Mouse (Mus musculus): ENCODE measurements at regions not wholly inside any gene's neighbourhood (a gene's known extent, or its start where the extent isn't known, plus 50 kb on each side); places are given as distances from the start of the nearest gene placed in this dataset.

DNA sequence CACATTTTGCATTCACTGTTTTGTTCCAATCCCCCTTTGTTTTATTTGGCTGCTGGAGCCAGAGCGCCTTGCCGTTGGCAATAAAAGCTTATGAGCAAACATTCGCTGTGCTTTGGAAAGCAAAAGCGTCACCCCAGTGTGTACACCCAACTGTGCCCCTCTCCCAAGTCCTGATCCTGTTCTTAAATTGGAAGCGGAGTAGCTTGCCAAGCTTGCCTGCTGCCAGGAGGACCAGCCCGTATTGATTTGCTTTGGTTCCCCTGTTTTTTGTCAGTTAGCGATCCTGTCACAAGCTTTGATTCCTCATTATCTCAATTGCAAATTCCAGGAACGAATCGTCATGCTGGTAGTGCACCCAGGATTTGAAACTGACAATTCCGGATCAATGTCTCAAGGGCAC lies 917.5 kb downstream of the Olfm4 start:
- Histone ChIP-seq H3K4me2 (peak overlapping the region; percentile 32), H3K4me1 (no peaks in the 10 kb centered on the region), H3K27me3 (no peaks in the 10 kb centered on the region), H3K36me3 (no peaks in the 10 kb centered on the region), H3K4me3 (peak overlapping the region; percentile 8; the same call in 1 of the 2 replicates), H3K9me3 (no peaks in the 10 kb centered on the region), H3K27ac (no peak overlapping the region), H3K9ac (no peak overlapping the region)
- no peak for ATAC-seq (ENCODE audit: insufficient number of reproducible peaks, low FRiP score, low TSS enrichment, low read depth)
- 39% methylated on average over 10 of the region's 10 CpGs for WGBS

DNA sequence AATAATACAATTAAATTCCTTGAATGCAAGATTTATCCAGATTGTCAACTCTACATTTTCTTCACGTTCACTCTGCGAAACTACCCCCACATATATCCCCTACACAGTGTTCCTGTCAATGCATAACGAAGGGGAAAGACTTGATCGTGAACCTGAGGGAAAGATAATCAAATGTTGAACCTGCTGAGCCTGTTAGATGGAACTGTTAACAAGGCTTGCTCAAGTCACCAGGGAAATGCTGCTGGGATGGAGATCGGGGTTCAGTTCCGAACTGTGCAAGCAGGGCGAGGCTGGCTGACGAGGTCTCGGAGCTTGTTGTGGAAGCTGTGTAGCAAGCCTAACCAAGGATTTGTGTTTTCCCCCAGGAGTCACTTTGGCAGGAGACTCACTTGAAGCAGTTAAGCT lies 917.9 kb downstream of the Olfm4 start:
- WGBS, result 48% methylated on average over 9 of the region's 9 CpGs
- ATAC-seq (ENCODE audit: insufficient number of reproducible peaks, low FRiP score, low TSS enrichment, low read depth), result no peak
- H3K4me2 ChIP-seq, result peak overlapping the region; percentile 32
- H3K4me3 ChIP-seq, result peak overlapping the region; percentile 8; the same call in 1 of the 2 replicates
- no peak overlapping the region for H3K27ac ChIP-seq
- no peaks in the 10 kb centered on the region for H3K27me3 ChIP-seq
- H3K4me1 ChIP-seq, result no peaks in the 10 kb centered on the region
- H3K9me3 ChIP-seq, result no peaks in the 10 kb centered on the region
- H3K36me3 ChIP-seq, result no peaks in the 10 kb centered on the region
- no peak overlapping the region for H3K9ac ChIP-seq

GRCm38 (mm10) chr14:80916031-80916430 lies 932.1 kb downstream of the Olfm4 start:
- no peaks in the 10 kb centered on the region for H3K27me3 ChIP-seq

GRCm38 (mm10) chr14:80923732-80924131 lies 939.9 kb downstream of the Olfm4 start:
- Histone ChIP-seq H3K4me1 (no peaks in the 10 kb centered on the region), H3K4me2 (no peak overlapping the region), H3K9me3 (no peaks in the 10 kb centered on the region), H3K9ac (no peak overlapping the region), H3K27ac (no peak overlapping the region), H3K36me3 (no peaks in the 10 kb centered on the region), H3K27me3 (no peaks in the 10 kb centered on the region), H3K4me3 (no peak overlapping the region)
- no peak for ATAC-seq (ENCODE audit: insufficient number of reproducible peaks, low FRiP score, low TSS enrichment, low read depth)
- 69% methylated on average over 2 of the region's 2 CpGs for WGBS

More at GRCm38 (mm10) chr14:80916031-80916430, 932.1 kb downstream of the Olfm4 start:
- H3K9ac ChIP-seq, result no peak overlapping the region
- no peak for ATAC-seq (ENCODE audit: insufficient number of reproducible peaks, low FRiP score, low TSS enrichment, low read depth)
- no peak overlapping the region for H3K4me3 ChIP-seq
- no peak overlapping the region for H3K4me2 ChIP-seq
- no peak overlapping the region for H3K27ac ChIP-seq
- no peaks in the 10 kb centered on the region for H3K4me1 ChIP-seq
- no peaks in the 10 kb centered on the region for H3K36me3 ChIP-seq
- 82% methylated on average over 3 of the region's 3 CpGs for WGBS
- H3K9me3 ChIP-seq, result no peaks in the 10 kb centered on the region

- Histone ChIP-seq H3K9ac (no peak overlapping the region), H3K4me1 (no peaks in the 10 kb centered on the region), H3K9me3 (no peaks in the 10 kb centered on the region), H3K36me3 (no peaks in the 10 kb centered on the region), H3K27me3 (no peaks in the 10 kb centered on the region), H3K4me2 (no peak overlapping the region), H3K27ac (no peak overlapping the region), H3K4me3 (no peak overlapping the region)
- WGBS, result 85% methylated on average over 2 of the region's 2 CpGs
- ATAC-seq (ENCODE audit: insufficient number of reproducible peaks, low FRiP score, low TSS enrichment, low read depth), result no peak
These were observed 976.1 kb downstream of the Olfm4 start for GRCm38 (mm10) chr14:80959966-80960365.

DNA sequence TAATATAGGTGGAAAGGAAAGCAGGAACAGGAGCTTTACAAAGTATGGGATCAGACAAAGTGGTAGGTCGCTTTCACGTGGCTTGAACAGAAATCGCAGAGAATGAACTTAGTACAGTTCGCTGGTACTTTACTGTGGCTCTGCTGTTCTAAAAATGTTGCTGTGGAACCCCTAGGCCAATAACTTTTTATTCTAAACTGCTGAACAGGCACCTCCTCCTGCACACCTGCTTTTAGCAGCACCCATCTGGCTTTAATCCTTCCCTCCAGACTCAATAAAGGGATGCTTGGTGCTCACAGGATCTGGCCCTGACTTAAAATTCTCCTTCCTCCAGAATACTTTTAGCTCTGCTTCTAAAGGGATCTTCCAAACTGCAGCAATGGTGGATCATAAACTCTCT lies 991.9 kb downstream of the Olfm4 start:
- no peaks in the 10 kb centered on the region for H3K36me3 ChIP-seq
- H3K4me1 ChIP-seq, result no peaks in the 10 kb centered on the region
- H3K27ac ChIP-seq, result no peak overlapping the region
- no peaks in the 10 kb centered on the region for H3K9me3 ChIP-seq
- WGBS, result 41% methylated on average over 4 of the region's 4 CpGs
- no peak for ATAC-seq (ENCODE audit: insufficient number of reproducible peaks, low FRiP score, low TSS enrichment, low read depth)
- no peak overlapping the region for H3K4me2 ChIP-seq
- no peak overlapping the region for H3K9ac ChIP-seq
- no peaks in the 10 kb centered on the region for H3K27me3 ChIP-seq
- H3K4me3 ChIP-seq, result no peak overlapping the region

DNA sequence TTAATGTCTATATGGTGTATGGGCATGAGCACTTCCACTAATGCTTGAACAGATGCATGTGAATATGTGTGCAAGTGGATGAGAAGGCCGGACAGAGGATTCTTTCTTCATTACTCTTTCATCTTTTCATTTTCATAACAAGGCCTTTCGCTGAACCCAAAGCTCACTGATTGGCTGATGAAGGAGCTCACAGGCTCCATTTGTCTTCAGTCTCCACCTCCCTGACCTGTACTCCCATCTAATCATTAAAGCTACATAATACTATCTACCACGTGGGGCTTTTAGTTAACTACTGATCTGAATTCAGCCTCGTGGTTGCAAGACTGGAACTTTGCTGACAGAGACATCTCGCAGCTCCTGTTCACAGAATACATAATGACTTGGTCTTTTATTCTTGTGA lies 992.8 kb downstream of the Olfm4 start:
- no peaks in the 10 kb centered on the region for H3K9me3 ChIP-seq
- no peak overlapping the region for H3K4me3 ChIP-seq
- no peaks in the 10 kb centered on the region for H3K36me3 ChIP-seq
- H3K9ac ChIP-seq, result no peak overlapping the region
- no peak for ATAC-seq (ENCODE audit: insufficient number of reproducible peaks, low FRiP score, low TSS enrichment, low read depth)
- no peaks in the 10 kb centered on the region for H3K27me3 ChIP-seq
- no peak overlapping the region for H3K27ac ChIP-seq
- no peak overlapping the region for H3K4me2 ChIP-seq
- WGBS, result 65% methylated on average over 5 of the region's 5 CpGs
- no peaks in the 10 kb centered on the region for H3K4me1 ChIP-seq

- no peaks in the 10 kb centered on the region for H3K9me3 ChIP-seq
- H3K4me3 ChIP-seq, result no peak overlapping the region
- 65% methylated on average over 5 of the region's 5 CpGs for WGBS
- no peak; the same call in 1 of the 2 replicates for ATAC-seq (ENCODE audit: insufficient number of reproducible peaks, low FRiP score, low TSS enrichment, low read depth)
- H3K36me3 ChIP-seq, result no peaks in the 10 kb centered on the region
- no peak overlapping the region for H3K9ac ChIP-seq
- no peak overlapping the region for H3K27ac ChIP-seq
- no peaks in the 10 kb centered on the region for H3K4me1 ChIP-seq
- H3K27me3 ChIP-seq, result no peaks in the 10 kb centered on the region
- no peak overlapping the region for H3K4me2 ChIP-seq
These were observed 995.6 kb downstream of the Olfm4 start for GRCm38 (mm10) chr14:80979475-80979874.

DNA sequence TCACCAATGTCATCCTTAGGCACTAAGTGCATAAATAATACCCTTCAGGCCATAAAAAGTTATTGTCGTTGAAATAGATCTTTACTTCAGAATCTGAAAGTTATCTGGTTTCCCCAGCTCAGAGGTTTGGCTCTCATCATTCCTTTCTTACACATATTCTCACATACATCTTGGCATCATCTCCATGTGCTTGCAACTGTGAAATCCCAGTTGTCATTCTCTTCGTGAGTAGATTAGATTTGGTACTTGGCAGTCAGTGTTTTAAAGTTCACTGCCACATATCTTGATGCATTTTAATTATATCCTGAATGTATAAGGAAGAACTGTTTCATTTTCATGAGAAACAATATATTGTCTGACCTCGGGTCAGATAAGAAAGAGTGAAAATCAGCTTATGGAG lies 1006.3 kb downstream of the Olfm4 start:
- H3K4me1 ChIP-seq, result no peaks in the 10 kb centered on the region
- no peaks in the 10 kb centered on the region for H3K27me3 ChIP-seq
- H3K9me3 ChIP-seq, result no peaks in the 10 kb centered on the region
- H3K4me3 ChIP-seq, result no peak overlapping the region
- H3K27ac ChIP-seq, result no peak overlapping the region
- no peak for ATAC-seq (ENCODE audit: insufficient number of reproducible peaks, low FRiP score, low TSS enrichment, low read depth)
- WGBS, result 73% methylated on average over 3 of the region's 3 CpGs
- no peak overlapping the region for H3K4me2 ChIP-seq
- H3K36me3 ChIP-seq, result no peaks in the 10 kb centered on the region
- no peak overlapping the region for H3K9ac ChIP-seq

GRCm38 (mm10) chr14:80990679-80991286 lies 1006.9 kb downstream of the Olfm4 start:
- WGBS, result 80% methylated on average over 1 of the region's 1 CpGs
- no peak for ATAC-seq (ENCODE audit: insufficient number of reproducible peaks, low FRiP score, low TSS enrichment, low read depth)
- no peak overlapping the region for H3K4me2 ChIP-seq
- H3K27me3 ChIP-seq, result no peaks in the 10 kb centered on the region
- no peak overlapping the region for H3K27ac ChIP-seq
- H3K4me1 ChIP-seq, result no peaks in the 10 kb centered on the region
- H3K36me3 ChIP-seq, result no peaks in the 10 kb centered on the region
- no peak overlapping the region for H3K9ac ChIP-seq
- no peaks in the 10 kb centered on the region for H3K9me3 ChIP-seq
- no peak overlapping the region for H3K4me3 ChIP-seq

DNA sequence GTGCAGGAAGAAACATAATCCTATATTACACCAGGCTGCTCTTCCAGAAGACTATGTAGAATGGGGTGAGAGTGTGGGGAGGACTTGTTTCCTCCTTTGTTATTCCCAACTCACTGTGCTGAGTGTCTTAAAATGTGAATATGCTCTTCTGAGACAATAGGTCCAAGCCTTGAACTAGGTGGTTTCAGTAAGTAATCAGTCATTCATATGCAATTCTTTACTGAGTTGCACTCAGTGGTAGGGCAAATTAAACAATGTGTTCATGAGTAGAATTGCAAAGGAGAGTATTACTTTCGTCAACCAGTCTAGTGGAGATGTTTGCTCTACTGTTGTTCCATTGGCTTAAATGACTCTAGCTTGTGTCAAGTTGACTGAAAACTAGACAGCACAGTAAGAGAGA lies 1015.1 kb downstream of the Olfm4 start:
- no peak for ATAC-seq (ENCODE audit: insufficient number of reproducible peaks, low FRiP score, low TSS enrichment, low read depth)
- 87% methylated on average over 1 of the region's 1 CpGs for WGBS
- Histone ChIP-seq H3K27ac (no peak overlapping the region), H3K4me3 (no peak overlapping the region), H3K4me2 (no peak overlapping the region), H3K9me3 (no peaks in the 10 kb centered on the region), H3K36me3 (no peaks in the 10 kb centered on the region), H3K4me1 (no peaks in the 10 kb centered on the region), H3K9ac (no peak overlapping the region), H3K27me3 (no peaks in the 10 kb centered on the region)

- 25% methylated on average over 5 of the region's 5 CpGs for WGBS
- Histone ChIP-seq H3K9me3 (no peaks in the 10 kb centered on the region), H3K36me3 (no peaks in the 10 kb centered on the region), H3K27me3 (no peaks in the 10 kb centered on the region), H3K4me2 (no peak overlapping the region), H3K4me3 (no peak overlapping the region), H3K9ac (no peak overlapping the region), H3K27ac (no peak overlapping the region), H3K4me1 (no peaks in the 10 kb centered on the region)
- no peak for ATAC-seq (ENCODE audit: insufficient number of reproducible peaks, low FRiP score, low TSS enrichment, low read depth)
These were observed 1029.3 kb downstream of the Olfm4 start for GRCm38 (mm10) chr14:81013208-81013607.

DNA sequence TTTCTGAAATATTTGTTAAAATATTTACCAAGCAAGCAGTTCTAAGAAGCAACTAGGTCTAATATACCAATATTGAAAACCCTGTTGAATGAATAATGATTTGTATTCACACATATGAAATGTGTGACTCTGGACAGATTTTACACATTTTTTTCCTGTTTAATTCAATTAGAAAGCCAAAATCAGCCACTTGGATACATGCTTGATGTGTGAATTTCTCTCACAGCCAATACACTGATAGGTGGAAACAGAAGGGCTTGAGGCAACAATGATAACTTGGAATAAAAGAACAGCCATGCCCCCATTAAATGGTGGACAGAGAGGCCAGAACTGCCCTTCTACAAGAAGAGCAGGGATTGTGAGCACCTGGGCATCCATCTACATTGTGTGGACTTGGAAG lies 1047.6 kb downstream of the Olfm4 start:
- Histone ChIP-seq H3K4me3 (no peak overlapping the region), H3K4me1 (no peaks in the 10 kb centered on the region), H3K36me3 (no peaks in the 10 kb centered on the region), H3K27ac (no peak overlapping the region), H3K9ac (no peak overlapping the region), H3K4me2 (no peak overlapping the region), H3K27me3 (no peaks in the 10 kb centered on the region), H3K9me3 (no peaks in the 10 kb centered on the region)
- ATAC-seq (ENCODE audit: insufficient number of reproducible peaks, low FRiP score, low TSS enrichment, low read depth), result no peak

Data from limb, embryonic 15.5 days (tissue).